Mouse (Mus musculus): Measurements from ENCODE around the gene Kpna1.
"Not testable (repeated sequence)": the region's sequence is repeated elsewhere in the genome, so short reads cannot be mapped to it uniquely, and the experiment has no call there.

The Kpna1 gene

DNA sequence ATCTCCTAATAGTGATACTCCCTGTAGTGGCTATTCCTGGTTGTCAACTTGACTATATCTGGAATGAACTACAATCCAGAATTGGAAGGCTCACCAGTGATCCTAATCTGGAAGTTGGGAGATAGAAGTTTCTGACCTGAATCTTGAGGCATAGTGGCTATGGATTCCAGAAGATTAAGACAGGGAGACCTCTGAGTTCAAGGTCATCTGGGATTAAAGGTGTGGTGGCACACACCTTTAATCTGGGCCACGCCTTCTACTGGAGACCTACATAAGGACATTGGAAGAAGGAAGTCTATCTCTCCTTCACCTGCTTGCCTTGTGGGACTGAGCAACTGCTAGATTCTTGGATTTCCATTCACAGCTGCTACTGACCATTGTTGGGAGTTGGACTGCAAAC is at the start of gene Kpna1:
Gene Kpna1 (plus strand): TSS at position 301 of the 400 bp plus-strand sequence.
- DNase-seq (ENCODE audit: low read depth, low spot score) = not testable (repeated sequence)

DNA sequence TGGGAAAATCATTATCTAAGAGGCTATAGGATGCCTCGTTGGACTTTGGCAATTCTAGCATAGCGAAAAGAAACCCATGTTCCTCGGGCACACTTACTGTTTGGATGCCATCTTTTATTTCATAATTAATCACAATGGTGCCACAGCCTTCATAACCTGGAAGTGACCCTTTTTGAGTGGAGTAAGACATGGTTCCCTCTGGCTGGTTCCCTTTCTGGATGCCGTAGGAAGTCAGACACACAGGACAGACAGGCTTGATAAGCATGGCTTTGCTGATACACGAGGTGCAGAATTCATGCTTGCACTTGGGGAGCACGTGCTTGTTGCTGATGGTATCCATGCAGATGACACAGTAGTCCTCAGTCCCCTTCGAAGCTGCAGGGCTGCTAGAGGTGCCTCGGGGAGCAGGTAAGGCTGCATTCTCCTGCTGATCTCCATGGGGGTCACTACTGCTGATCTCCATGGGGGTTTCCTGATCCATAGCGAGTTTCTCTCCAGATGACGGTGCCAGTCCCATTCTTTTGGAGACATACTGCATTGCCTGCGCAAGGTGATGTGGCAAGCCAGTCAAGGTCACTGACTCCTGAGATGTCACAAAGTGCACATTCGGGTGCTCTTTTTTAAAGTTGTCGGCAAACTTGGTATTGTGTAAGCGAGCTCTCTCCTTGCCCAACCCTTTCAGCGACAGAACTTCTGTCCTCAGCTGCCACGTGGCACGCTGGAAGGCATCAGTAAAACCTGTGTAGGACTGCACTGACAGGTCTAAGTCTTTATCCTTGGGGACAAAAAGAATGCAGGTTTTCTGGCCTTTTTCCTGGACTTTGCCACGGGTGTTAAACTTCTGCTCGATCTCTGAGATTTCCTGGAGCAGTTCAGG is 46.1 kb upstream of the Kpna1 start:
- DNase-seq (ENCODE audit: low read depth, low spot score) = no peak

DNA sequence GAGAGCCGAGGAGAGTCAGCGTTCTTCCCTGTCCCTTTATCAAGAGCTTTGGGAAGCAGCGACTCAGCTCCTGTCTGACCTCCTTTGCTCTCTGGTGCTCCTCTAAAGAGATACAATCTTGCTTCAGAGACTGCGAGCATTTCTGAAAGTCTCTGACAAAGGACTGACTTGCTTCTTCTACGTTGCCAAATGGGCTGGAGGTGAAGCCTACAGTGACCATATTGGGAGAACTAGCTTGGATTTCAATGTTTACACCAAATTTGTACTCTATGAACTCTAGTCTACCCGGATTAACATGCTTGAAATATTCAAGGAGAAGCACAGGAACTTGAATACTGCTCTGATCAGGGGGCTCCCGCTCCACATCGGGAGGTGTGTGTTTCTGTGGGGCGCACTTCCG is 45.4 kb upstream of the Kpna1 start:
- DNase-seq (ENCODE audit: low read depth, low spot score) = no peak

DNA sequence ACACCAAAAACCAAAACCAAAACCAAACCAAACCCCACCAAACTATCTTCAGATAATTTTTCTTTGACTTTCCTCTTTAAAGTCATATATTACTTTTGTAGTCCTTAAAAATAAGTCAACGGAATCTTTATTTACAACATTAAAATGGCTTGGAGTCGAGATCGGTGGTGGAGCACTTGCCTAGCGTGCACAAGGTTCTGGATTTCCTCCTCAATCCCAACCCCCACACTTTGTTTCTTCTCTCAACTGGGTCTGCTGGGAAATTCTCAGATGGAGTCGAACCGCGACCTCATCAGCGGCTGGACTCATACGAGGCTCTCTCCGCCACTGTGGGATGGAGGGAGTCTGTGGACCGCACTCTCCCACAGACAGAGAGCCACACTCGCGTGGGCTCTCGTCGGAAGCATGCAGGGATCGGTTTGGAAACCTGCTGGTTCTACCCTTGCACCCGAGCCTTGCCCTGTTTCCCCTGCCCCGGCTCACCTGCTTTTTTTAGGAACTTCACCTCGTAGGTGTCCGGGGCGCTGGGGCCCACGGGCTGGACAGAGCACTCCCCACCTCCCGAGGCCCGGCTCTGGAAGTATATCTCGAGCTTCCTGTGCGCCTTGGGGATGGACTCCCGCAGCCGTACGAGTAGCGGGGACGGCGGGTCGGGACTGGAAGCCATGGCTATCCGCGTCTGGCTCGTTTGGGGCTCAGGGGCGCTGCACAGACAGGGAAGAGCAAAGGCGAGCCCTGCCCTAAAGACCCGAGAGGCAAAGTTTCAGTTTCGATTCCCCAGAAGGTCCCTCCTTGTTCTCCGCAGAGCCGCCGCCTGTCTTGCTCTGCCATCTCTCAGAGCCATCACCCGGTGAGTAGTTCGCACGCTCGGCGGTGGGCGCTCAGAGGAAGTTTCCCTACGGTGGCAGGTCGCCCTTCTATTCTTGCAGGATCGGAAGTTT is 40.1 kb upstream of the Kpna1 start, which contains the start of the genes Parp9 and Dtx3l:
Gene Parp9 (plus strand): TSS at position 260 of the 941 bp plus-strand sequence.
Gene Dtx3l (minus strand): TSS at position 941 of the 941 bp plus-strand sequence.
- no peak for DNase-seq (ENCODE audit: low read depth, low spot score)

DNA sequence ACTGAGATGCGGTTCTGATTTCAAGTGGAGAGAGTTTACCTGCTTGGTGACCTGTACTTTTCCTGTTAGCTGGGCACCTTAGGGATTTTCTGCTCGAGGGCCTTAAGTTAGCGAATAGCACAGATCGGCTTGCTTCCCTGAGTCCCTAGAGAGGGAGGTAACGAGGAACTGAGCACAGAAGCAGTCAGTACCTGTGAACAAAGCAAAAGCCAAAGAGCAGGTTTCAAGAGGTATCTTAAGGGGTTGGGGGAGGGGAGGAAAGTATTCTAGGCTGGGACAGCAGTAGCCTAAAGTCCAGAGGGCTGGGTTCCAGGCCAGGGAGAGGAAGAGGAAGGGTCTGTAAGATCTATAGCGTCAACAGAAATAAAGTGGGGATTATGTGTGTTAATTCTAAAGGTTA is 39.3 kb upstream of the Kpna1 start:
- DNase-seq (ENCODE audit: low read depth, low spot score) = no peak

DNA sequence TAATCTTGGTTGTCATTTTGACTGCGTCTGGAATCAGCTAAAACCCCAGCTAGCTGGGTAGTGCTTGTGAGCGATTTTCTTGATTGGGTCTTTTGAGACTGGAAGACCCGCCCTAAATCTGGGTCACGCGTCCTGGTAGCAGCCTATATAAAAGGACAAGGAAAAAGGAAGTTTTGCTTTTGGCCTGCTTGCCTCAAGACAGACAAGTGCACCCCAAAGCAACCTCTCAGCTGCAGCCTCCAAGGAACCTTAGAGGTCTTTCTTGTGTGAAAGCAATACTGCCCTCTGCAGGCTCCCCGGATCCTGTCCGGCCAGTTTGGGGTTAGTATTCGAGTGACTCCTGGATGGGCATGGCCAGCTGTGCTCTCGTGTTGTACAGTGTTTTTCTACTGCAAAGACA is 38.9 kb upstream of the Kpna1 start:
- DNase-seq (ENCODE audit: low read depth, low spot score) = peak; percentile 46

DNA sequence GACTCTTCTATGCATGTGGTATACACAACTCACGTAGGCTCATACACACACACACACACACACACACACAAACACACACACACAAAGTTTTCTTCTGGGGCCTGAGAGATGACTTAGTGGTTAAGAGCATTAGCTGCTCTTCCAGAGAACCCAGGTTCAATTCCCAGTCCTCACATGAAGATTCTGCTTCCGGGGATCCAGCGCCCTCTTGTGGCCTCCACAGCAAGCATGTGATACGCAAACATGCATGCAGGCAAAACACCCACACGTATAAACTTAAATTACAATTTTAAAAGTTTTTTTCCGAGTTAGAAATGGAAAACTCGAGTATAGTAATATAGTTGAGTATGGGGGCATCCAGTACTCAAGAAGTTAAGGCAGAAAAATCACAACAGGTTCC is 37.2 kb upstream of the Kpna1 start:
- DNase-seq (ENCODE audit: low read depth, low spot score) = no peak

GRCm38 (mm10) chr16:35949264-35949663 is 29.3 kb upstream of the Kpna1 start:
- no peak for DNase-seq (ENCODE audit: low read depth, low spot score)

DNA sequence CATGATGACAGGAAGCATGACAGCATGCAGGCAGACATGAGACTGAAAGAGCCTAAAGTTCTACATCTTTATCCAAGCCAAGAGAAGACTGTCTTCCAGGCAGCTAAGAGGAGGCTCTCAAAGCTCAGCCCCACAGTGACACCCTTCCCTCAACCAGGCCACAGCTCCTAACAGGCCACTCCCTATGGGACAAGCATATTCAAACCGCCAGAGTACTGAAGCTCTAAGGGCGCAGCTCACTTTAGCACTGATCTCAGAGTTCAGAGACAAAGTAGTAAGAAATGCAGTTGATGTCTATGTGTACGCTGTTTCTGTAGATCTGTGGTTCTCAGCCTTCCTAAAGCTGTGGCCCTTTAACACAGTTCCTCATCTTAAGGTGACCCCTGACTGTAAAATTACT is 27.3 kb upstream of the Kpna1 start:
- no peak for DNase-seq (ENCODE audit: low read depth, low spot score)

DNA sequence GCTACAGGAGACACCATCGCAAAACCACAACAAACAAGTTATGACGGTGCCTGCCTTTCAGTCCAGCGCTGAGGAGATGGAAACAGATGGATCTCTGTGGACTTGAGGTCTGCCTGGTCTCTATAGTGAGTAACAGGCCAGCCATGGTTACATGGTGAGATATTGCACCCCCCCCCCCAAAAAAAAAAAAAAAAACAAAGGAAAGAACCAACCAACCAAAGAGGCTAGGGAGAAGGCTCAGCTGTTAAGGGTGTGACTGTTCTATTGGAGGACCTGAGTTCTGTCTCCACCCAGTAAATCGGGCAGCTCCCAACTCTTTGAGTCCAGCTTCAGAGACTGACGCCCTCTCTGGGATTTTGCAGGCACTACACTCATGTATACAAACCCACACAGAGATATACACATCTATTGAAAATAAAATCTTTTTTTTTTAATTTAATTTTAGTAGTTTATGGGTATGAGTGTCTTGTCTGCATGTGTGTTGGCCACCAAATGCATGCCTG is 25.9 kb upstream of the Kpna1 start:
- no peak for DNase-seq (ENCODE audit: low read depth, low spot score)

GRCm38 (mm10) chr16:35965991-35966390 is 12.6 kb upstream of the Kpna1 start:
- not testable (repeated sequence) for DNase-seq (ENCODE audit: low read depth, low spot score)

- DNase-seq (ENCODE audit: low read depth, low spot score) = no peak
Observed at GRCm38 (mm10) chr16:35966411-35967115, 12.0 kb upstream of the Kpna1 start.

- no peak for DNase-seq (ENCODE audit: low read depth, low spot score)
Observed at GRCm38 (mm10) chr16:35967319-35967718, 11.2 kb upstream of the Kpna1 start.

DNA sequence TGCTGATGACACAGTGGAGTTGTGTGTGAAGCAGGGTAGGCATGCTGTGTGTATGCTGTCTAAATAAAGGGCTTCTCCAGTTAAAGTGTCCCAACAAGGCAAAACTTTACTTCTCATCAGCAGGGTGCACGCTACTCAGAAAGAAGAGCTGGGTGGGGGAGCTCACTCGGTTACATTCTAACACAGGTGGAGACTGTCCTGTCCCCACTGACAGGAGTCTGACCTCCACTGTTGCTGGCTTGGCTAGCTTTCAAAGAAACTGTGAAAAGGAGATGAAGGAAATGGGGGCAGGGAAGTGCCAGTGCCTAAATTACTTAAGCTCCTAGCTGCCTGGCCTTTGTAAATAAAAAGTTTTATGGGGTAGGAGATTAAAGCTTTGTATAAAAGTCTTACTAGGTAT is 10.4 kb upstream of the Kpna1 start:
- DNase-seq (ENCODE audit: low read depth, low spot score) = no peak

DNA sequence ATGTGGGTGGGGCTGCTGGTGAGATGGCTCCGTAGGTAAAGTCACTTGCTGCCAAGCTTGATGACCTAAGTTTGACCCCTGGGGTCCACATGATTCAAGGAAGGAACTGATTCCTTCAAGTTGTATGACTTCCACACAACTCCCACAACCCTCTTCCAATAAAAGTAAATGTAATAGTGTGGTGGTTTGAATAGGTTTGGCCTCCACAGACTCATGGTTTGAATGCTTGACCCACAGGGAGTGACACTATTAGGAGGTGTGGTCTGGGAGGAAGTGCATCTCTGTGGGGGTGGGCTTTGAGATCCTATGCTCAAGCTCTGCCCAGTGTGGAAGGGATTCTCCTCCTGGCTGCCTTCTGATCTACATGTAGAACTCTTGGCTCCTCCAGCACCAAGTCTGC is 4.5 kb upstream of the Kpna1 start:
- DNase-seq (ENCODE audit: low read depth, low spot score) = no peak

DNA sequence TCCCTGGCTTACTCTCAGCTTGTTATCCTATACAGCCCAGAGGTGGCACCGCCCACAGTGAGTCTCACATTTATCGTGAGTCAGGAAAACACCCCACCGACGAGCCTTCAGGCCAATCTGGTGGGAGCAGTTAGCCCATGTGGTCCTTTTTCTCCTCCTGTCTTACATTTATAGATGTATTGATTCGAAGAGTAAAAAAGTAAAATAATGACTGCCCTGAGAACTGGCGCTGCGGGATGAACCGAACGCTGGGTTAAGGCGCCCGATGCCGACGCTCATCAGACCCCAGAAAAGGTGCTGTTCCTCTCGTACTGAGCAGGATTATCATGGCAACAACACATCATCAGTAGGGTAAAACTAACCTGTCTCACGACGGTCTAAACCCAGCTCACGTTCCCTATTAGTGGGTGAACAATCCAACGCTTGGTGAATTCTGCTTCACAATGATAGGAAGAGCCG is 2.8 kb downstream of the Kpna1 start:
- peak; percentile 99 for DNase-seq (ENCODE audit: low read depth, low spot score)

GRCm38 (mm10) chr16:35982506-35982901 is 4.0 kb downstream of the Kpna1 start:
- no peak for DNase-seq (ENCODE audit: low read depth, low spot score)

DNA sequence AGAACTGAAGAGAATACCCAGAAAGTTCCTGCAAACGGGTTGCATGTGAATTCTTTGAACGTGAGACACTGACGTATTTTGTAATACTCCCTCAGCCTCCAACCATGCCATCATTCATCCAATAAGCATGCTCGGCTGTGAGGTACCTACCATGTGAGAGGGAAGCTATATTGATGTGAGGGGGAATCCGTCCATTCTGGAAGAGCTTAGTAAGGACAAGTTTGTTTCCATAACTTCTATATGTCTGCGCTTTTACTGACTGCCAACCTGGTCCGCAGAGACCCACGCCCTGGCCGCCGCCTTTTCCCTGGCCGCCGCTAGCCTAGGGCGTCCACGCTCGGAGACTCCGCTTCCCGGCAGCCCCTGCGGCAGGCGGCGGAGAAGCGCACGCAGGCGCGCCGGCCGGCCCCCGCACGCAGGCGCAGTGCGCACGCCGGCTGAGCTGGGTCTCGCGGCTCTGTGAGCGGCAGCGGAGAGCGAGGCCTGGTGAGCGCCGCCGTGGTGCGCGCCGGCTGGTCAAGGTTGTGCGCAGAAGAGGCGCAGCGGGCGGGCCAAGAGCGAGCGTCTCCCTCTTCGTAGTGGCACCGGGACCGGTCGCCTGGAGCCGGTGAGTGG is 4.5 kb downstream of the Kpna1 start:
- DNase-seq (ENCODE audit: low read depth, low spot score) = peak; percentile 90

- peak; percentile 60 for DNase-seq (ENCODE audit: low read depth, low spot score)
Observed at GRCm38 (mm10) chr16:35983517-35984101, 5.1 kb downstream of the Kpna1 start.

GRCm38 (mm10) chr16:35984471-35984870 is 5.9 kb downstream of the Kpna1 start:
- DNase-seq (ENCODE audit: low read depth, low spot score) = no peak
